Mouse (Mus musculus) ovary, postnatal 36 days (tissue): ENCODE measurements at regions not wholly inside any gene's neighbourhood (a gene's known extent, or its start where the extent isn't known, plus 50 kb on each side); places are given as distances from the start of the nearest gene placed in this dataset.

ENCODE experiments used
- DNase-seq: peaks from one replicate; pipeline ENCODE4 v3.0.0; 2022; ENCODE audit warnings: low spot score, mixed read lengths

GRCm38 (mm10) chr13:101017041-101017440 lies 183.8 kb upstream of the Slc30a5 start:
- no peak for DNase-seq

- DNase-seq: no peak
These were observed 183.0 kb upstream of the Slc30a5 start for GRCm38 (mm10) chr13:101016181-101016580.

GRCm38 (mm10) chr13:101015435-101015834 lies 182.2 kb upstream of the Slc30a5 start:
- no peak for DNase-seq

- no peak for DNase-seq
These were observed 180.4 kb upstream of the Slc30a5 start for GRCm38 (mm10) chr13:101013604-101014003.

- no peak for DNase-seq
These were observed 157.4 kb upstream of the Slc30a5 start for GRCm38 (mm10) chr13:100990646-100991045.

- DNase-seq: no peak
These were observed 155.7 kb upstream of the Slc30a5 start for GRCm38 (mm10) chr13:100988671-100989531.

- DNase-seq: no peak
These were observed 154.9 kb upstream of the Slc30a5 start for GRCm38 (mm10) chr13:100988116-100988515.

GRCm38 (mm10) chr13:100975741-100976140 lies 142.5 kb upstream of the Slc30a5 start:
- no peak for DNase-seq

GRCm38 (mm10) chr13:100971080-100972017 lies 138.1 kb upstream of the Slc30a5 start:
- no peak for DNase-seq

GRCm38 (mm10) chr13:100962811-100963540 lies 129.7 kb upstream of the Slc30a5 start:
- no peak for DNase-seq

GRCm38 (mm10) chr13:100954598-100955251 lies 121.5 kb upstream of the Slc30a5 start:
- DNase-seq: no peak

- DNase-seq: no peak
These were observed 120.9 kb upstream of the Slc30a5 start for GRCm38 (mm10) chr13:100954106-100954505.

- DNase-seq: no peak
These were observed 117.9 kb upstream of the Slc30a5 start for GRCm38 (mm10) chr13:100951185-100951508.

GRCm38 (mm10) chr13:100950348-100951184 lies 117.3 kb upstream of the Slc30a5 start:
- no peak for DNase-seq

GRCm38 (mm10) chr13:100943206-100943848 lies 110.1 kb upstream of the Slc30a5 start:
- no peak for DNase-seq

- DNase-seq: peak; percentile 18
These were observed 107.6 kb upstream of the Slc30a5 start for GRCm38 (mm10) chr13:100940791-100941190.

GRCm38 (mm10) chr13:100939677-100940076 lies 106.5 kb upstream of the Slc30a5 start:
- peak; percentile 18 for DNase-seq

GRCm38 (mm10) chr13:100933265-100933664 lies 100.0 kb upstream of the Slc30a5 start:
- DNase-seq: no peak

GRCm38 (mm10) chr13:100899566-100899965 lies 66.3 kb upstream of the Slc30a5 start:
- DNase-seq: no peak

GRCm38 (mm10) chr13:100893871-100894270 lies 60.6 kb upstream of the Slc30a5 start:
- no peak for DNase-seq
